Mouse (Mus musculus) liver, embryonic 13.5 days (tissue): ENCODE measurements around the gene Gmnc. TPM values are rescaled to one million over a fixed set of nuclear protein-coding genes. Genes with fewer than 3 reads are reported as not detected.

Experiments
- ATAC-seq: fragments of 200-750 bp; cut with Nextera tagmentation; 2 replicates; pipeline ENCODE4 v1.8.0; 2017; ENCODE audit warnings: low read depth, mild to moderate bottlenecking, moderate number of reproducible peaks, moderate library complexity
- DNase-seq: peaks from one replicate; pipeline ENCODE4 v3.0.0; 2022
- H3K27ac ChIP-seq: fragments of 300-500 bp; sonication (generic); 2 replicates; pipeline ENCODE4 v1.5.1; 2015; ENCODE audit warnings: moderate library complexity, mild to moderate bottlenecking, inconsistent platforms
- H3K27me3 ChIP-seq: fragments of 300-500 bp; sonication (generic); 2 replicates; pipeline ENCODE4 v1.6.1; 2015; ENCODE audit warnings: mild to moderate bottlenecking, inconsistent platforms
- H3K36me3 ChIP-seq: fragments of 300-500 bp; sonication (generic); 2 replicates; pipeline ENCODE4 v1.6.1; 2015; ENCODE audit warnings: mild to moderate bottlenecking, inconsistent platforms
- H3K4me1 ChIP-seq: fragments of 300-500 bp; sonication (generic); replicated peaks from 2 replicates; pipeline ENCODE4 v1.6.1; 2015; ENCODE audit warnings: inconsistent platforms
- H3K4me2 ChIP-seq: fragments of 300-500 bp; sonication (generic); 2 replicates; pipeline ENCODE4 v1.6.1; 2015; ENCODE audit warnings: inconsistent platforms, mild to moderate bottlenecking, moderate library complexity
- H3K4me3 ChIP-seq: fragments of 300-500 bp; sonication (generic); replicated peaks from 2 replicates; pipeline ENCODE4 v1.5.1; 2015; ENCODE audit warnings: mild to moderate bottlenecking, inconsistent platforms
- H3K9ac ChIP-seq: fragments of 300-500 bp; sonication (generic); 2 replicates; pipeline ENCODE4 v1.6.1; 2015; ENCODE audit warnings: mild to moderate bottlenecking, inconsistent platforms
- H3K9me3 ChIP-seq: fragments of 300-500 bp; sonication (generic); replicated peaks from 2 replicates; pipeline ENCODE4 v1.6.1; 2016; ENCODE audit warnings: inconsistent platforms
- WGBS: fragments of 180-500 bp; shearing (Covaris S2); methylation state at CpG from one replicate; pipeline ENCODE4 v1.1.7; 2015; ENCODE audit not compliant: insufficient replicate concordance; 5-methylcytosine and 5-hydroxymethylcytosine counted together
- polyA plus RNA-seq: library from polyadenylated mRNA; unstranded; fragments of >200 nt; fragmentation: Nextera tagmentation; extraction: Ambion mirVana; gene quantifications from 2 replicates; pipeline ENCODE4 v1.2.1, GENCODE M21; 2015

The Gmnc gene
- not detected in 2 replicates for polyA plus RNA-seq

DNA sequence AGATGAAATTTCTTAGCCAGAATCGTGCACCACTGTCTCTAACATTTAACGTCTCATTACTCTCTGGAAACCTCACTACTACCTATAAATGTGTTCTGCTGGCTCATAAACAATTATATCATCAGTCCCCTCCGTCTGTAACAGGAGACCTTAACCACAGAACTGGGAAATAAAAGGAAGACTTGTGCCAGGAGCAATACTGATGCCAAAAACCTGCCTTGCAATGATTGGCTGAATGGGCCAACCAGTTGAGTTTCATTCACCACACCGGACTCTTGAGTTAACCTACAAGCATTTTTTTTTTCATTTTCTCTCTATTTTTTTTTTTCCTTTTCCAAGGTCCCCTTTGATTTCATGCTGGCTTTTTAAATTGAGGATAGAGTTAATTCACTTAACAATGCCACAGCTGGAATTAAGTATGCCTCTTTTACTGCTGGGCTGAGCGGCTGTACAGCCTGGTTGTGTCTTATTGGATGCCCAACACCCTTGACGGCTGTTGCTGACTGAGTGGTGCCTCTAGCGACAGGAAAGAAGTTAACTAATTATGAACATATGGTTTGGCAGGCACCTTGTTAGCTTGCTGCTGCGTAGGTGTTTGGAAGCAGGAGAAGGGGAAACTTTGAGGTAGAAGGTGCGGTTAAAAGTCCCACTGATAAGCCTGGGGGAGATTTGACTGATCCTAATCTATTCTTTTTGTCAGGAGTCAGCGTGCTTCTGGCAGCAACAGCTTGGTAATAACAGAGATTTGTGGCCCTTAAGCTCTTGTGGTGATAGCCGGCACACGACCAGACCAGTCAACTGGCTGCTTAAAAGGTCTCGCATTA lies at the start of gene Gmnc:
TSS of gene Gmnc (minus strand) at position 176 of the 824 bp plus-strand sequence.
- Histone ChIP-seq H3K36me3 (no peaks in the 10 kb centered on the region), H3K27me3 (no peaks in the 10 kb centered on the region), H3K9ac (no peak within 1 kb of the TSS), H3K9me3 (no peaks in the 10 kb centered on the region), H3K4me1 (no peaks in the 10 kb centered on the region), H3K27ac (no peak within 1 kb of the TSS), H3K4me2 (no peak within 1 kb of the TSS), H3K4me3 (no peak within 1 kb of the TSS)
- DNase-seq (no peak), ATAC-seq (no peak)
- 47% methylated on average over 13 of the region's 13 CpGs for WGBS

DNA sequence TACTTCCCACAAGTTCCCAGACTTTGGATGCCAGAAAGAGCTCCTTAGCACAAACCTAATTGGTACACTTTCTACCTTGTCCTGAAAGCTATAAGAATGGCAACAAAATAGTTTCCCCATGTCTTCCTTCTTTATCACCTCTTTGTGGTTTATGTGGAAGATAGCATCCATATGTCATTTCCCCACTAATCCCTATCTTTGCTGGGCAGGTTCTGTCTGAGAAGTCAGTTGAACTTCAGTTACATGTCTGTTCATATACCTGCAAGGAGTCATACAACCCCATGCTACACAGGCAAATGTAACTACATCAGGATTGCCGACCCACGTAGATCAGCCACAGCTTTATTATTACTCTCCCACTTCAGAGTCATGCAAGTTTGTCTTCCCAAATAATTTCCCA lies 35.8 kb upstream of the Gmnc start:
- ATAC-seq = no peak
- no peak for DNase-seq
- H3K4me3 ChIP-seq = no peak overlapping the region
- no peaks in the 10 kb centered on the region for H3K27me3 ChIP-seq
- H3K4me1 ChIP-seq = no peaks in the 10 kb centered on the region
- no peak overlapping the region for H3K27ac ChIP-seq
- H3K9ac ChIP-seq = no peak overlapping the region
- H3K4me2 ChIP-seq = no peak overlapping the region
- WGBS = 36% methylated on average over 2 of the region's 2 CpGs
- no peaks in the 10 kb centered on the region for H3K9me3 ChIP-seq
- no peaks in the 10 kb centered on the region for H3K36me3 ChIP-seq

DNA sequence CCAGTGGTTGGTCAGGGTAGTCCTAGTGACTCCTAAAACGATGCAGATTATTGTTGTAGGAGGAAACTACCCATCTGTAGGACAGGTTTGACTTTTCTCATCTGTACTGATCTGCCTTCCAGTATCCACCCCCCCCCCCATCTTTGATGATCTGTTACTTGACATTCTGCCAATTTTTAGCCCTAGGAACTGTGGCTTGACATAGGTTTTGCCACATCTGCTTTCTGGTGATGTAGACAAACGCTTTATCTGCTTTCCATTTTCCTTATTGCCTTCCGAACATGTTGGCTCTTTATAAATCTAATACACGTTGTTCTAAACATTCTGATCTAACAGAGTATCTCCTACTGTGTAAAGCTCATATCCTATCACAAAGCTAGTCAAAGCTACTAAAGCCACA lies 34.8 kb upstream of the Gmnc start:
- no peak overlapping the region for H3K9ac ChIP-seq
- H3K4me1 ChIP-seq = no peaks in the 10 kb centered on the region
- 55% methylated on average over 4 of the region's 4 CpGs for WGBS
- H3K27ac ChIP-seq = no peak overlapping the region
- no peaks in the 10 kb centered on the region for H3K9me3 ChIP-seq
- ATAC-seq (no peak), DNase-seq (no peak)
- no peak overlapping the region for H3K4me2 ChIP-seq
- no peaks in the 10 kb centered on the region for H3K36me3 ChIP-seq
- H3K4me3 ChIP-seq = no peak overlapping the region
- no peaks in the 10 kb centered on the region for H3K27me3 ChIP-seq

DNA sequence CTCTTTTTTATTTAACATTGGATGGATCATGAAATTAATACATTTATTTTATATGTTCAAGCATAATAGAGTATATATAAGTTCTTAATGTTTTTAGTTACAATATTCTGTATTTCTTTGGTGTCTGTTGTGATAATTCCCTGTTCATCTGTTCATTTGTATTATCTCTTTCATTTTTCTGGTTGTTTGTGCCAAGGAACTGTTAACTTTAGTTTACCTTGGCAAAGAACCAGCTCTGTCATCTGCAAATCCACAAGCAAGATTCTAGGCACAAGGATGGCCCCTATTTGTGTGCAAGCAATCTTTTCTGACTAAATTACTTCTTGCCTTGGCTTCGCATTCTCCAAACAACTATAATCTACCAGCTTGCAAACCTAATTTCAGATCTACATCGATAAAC lies 31.3 kb upstream of the Gmnc start:
- Histone ChIP-seq H3K27me3 (no peaks in the 10 kb centered on the region), H3K4me2 (no peak overlapping the region), H3K27ac (no peak overlapping the region), H3K9ac (no peak overlapping the region), H3K4me1 (no peaks in the 10 kb centered on the region), H3K36me3 (no peaks in the 10 kb centered on the region), H3K4me3 (no peak overlapping the region), H3K9me3 (no peaks in the 10 kb centered on the region)
- 65% methylated on average over 2 of the region's 2 CpGs for WGBS
- no peak for DNase-seq
- no peak for ATAC-seq

DNA sequence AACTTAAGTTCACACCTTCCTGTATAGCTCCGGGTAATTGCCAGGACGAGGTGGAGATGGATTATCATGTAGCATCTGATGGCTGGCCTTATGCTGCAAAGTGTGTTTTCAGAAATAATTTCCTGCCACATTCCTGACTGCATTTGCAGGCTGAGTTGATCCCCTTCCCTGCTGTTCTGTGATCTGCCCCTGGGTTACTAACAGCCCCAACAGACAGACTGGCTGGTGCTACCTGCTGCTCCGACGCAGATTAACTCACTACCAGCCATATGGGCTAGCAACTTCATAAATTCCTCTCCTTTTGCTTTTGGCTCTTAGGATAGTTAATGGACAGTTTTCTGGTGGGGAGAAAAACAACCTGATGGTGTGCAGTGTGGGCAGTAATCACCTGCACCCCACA lies 25.9 kb upstream of the Gmnc start:
- Histone ChIP-seq H3K4me3 (no peak overlapping the region), H3K36me3 (no peaks in the 10 kb centered on the region), H3K4me1 (no peaks in the 10 kb centered on the region), H3K4me2 (no peak overlapping the region), H3K27me3 (no peaks in the 10 kb centered on the region), H3K9me3 (no peaks in the 10 kb centered on the region), H3K27ac (no peak overlapping the region), H3K9ac (no peak overlapping the region)
- ATAC-seq (no peak), DNase-seq (no peak)
- WGBS = 40% methylated on average over 4 of the region's 4 CpGs

DNA sequence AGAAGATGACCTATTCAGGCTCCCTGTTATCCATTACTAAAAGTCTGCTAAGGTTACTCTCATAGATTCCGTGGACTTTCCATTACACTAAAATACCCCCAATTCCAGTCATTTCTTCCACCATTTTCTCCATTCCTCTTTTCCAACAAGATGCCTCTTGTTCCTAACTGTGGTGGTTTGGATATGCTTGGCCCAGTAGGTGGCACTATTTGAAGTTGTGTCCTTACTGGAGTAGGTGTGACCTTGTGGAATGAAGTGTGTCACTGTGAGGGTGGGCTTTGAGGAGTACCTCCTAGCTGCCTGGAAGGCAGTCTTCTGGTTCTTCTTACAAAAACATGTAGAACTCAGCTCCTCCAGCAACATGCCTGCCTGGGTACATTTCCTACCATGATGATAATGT lies 11.3 kb upstream of the Gmnc start:
- H3K27ac ChIP-seq = no peak overlapping the region
- WGBS = 55% methylated on average over 1 of the region's 1 CpGs

DNA sequence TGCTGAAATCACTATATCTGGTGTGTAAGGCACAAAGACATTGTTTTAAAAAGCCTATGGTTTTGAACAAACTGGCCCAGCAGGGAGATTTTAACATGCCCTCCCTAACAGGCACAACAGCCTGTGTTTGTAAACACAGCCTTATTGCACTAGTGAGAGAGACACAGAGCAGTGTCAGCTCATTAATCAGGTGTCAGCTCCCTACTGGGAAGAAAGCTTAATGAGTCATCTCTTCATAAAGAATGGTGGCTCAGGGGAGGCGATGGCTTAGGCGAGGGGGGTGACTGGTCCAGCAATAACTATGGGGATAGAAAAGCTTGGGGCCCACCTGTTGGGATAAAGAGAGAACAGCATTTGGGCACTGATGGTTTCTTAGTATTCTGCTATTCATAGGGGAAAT lies 8.1 kb upstream of the Gmnc start:
- ATAC-seq (no peak), DNase-seq (no peak)
- H3K4me2 ChIP-seq = no peak overlapping the region
- no peaks in the 10 kb centered on the region for H3K36me3 ChIP-seq
- no peaks in the 10 kb centered on the region for H3K9me3 ChIP-seq
- no peak overlapping the region for H3K9ac ChIP-seq
- no peaks in the 10 kb centered on the region for H3K4me1 ChIP-seq
- H3K27me3 ChIP-seq = no peaks in the 10 kb centered on the region
- no peak overlapping the region for H3K27ac ChIP-seq
- WGBS = 23% methylated on average over 2 of the region's 2 CpGs
- no peak overlapping the region for H3K4me3 ChIP-seq

More for the DNA sequence above, 11.3 kb upstream of the Gmnc start:
- Histone ChIP-seq H3K4me2 (no peak overlapping the region), H3K36me3 (no peaks in the 10 kb centered on the region), H3K9me3 (no peaks in the 10 kb centered on the region), H3K4me3 (no peak overlapping the region), H3K4me1 (no peaks in the 10 kb centered on the region), H3K27me3 (no peaks in the 10 kb centered on the region), H3K9ac (no peak overlapping the region)
- DNase-seq (no peak), ATAC-seq (no peak)

DNA sequence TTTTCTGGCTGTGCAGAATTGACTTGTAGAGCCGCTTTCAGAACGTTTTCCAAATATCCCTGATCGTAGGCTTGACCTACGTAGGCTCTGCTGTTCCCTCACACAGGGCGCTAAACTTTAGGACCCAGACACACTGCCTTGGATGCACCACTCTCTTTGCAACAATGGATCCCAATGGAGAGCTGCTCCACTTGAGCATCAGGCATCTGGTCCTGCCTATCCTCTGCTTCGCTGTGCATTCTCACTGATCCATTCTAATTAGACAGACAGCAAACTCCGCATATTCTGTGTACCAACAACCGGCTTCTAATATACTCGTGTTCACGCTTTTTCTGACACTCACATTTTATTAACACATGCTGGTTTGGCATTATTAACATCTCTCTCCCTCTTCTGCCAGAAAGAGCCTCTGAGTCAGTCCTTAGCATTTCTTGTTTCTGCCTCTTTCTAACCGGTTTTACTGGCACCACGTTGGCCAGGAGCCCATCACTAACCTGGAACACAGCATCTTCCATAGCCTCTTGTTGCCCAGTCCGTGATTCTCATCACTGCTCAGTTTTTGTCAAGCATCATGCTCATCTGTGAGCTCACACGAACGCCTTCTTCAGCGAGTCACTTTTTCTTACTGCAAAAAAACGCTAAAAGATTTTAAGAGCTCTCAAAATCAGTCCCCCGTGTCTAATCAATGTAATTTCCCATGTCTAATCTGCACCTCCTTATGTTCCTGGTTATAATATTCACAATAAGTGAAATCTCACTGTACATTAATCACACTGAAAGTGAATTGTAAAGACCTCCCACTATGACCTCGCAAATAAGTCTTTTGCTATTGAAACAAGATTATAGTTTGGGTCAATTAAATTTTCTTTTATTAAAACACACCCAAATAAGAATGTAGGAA lies 1.8 kb downstream of the Gmnc start:
- H3K4me1 ChIP-seq = no peaks in the 10 kb centered on the region
- H3K4me3 ChIP-seq = no peak overlapping the region
- DNase-seq (no peak), ATAC-seq (no peak)
- no peaks in the 10 kb centered on the region for H3K36me3 ChIP-seq
- H3K9ac ChIP-seq = no peak overlapping the region
- H3K9me3 ChIP-seq = no peaks in the 10 kb centered on the region
- H3K4me2 ChIP-seq = no peak overlapping the region
- H3K27me3 ChIP-seq = no peaks in the 10 kb centered on the region
- WGBS = 62% methylated on average over 19 of the region's 19 CpGs
- no peak overlapping the region for H3K27ac ChIP-seq

DNA sequence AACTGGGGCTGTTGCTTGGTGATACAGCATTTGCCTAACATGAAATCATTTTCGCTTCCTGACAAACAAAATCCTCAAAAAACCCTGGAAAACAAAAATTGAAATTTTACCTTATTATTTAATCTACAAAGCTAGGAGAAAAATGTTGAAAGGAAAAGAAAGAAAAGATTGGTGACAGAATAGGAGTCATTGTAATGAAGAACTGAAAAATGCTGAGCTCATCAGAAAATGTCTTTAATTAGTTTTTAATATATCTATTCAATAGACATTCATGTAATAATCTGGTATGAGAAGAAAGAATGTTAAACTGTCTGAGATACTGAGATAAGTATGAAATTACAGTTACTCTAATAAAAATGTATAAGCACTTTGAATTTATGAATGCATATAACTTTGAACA lies 3.3 kb downstream of the Gmnc start:
- ATAC-seq (no peak), DNase-seq (no peak)

DNA sequence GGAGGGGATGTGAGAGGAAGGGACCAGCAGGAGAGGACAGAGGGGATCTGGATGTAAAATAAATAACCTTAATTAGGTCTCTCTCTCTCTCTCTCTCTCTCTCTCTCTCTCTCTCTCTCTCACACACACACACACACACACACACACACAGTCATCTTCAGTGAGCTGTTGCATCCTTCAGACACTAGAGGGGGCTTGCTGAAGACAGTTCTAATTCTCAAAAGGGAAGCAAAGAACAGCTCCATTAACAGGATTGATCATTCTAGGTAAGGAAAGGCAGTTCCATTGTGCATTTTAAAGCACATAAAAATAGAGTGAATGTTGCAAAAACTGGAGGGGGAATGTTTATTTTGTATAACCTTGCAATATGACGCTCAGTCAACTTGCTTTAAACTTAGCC lies 5.7 kb downstream of the Gmnc start:
- no peak overlapping the region for H3K4me2 ChIP-seq
- H3K36me3 ChIP-seq = no peaks in the 10 kb centered on the region
- H3K4me3 ChIP-seq = no peak overlapping the region
- no peaks in the 10 kb centered on the region for H3K27me3 ChIP-seq
- ATAC-seq (no peak), DNase-seq (no peak)
- H3K9ac ChIP-seq = no peak overlapping the region
- H3K27ac ChIP-seq = no peak overlapping the region
- WGBS = 46% methylated on average over 1 of the region's 1 CpGs
- no peaks in the 10 kb centered on the region for H3K4me1 ChIP-seq
- H3K9me3 ChIP-seq = no peaks in the 10 kb centered on the region

More for the DNA sequence above, 3.3 kb downstream of the Gmnc start:
- Histone ChIP-seq H3K9ac (no peak overlapping the region), H3K27ac (no peak overlapping the region), H3K9me3 (no peaks in the 10 kb centered on the region), H3K36me3 (no peaks in the 10 kb centered on the region), H3K4me1 (no peaks in the 10 kb centered on the region), H3K4me3 (no peak overlapping the region), H3K4me2 (no peak overlapping the region), H3K27me3 (no peaks in the 10 kb centered on the region)
- WGBS = 53% methylated on average over 1 of the region's 1 CpGs

DNA sequence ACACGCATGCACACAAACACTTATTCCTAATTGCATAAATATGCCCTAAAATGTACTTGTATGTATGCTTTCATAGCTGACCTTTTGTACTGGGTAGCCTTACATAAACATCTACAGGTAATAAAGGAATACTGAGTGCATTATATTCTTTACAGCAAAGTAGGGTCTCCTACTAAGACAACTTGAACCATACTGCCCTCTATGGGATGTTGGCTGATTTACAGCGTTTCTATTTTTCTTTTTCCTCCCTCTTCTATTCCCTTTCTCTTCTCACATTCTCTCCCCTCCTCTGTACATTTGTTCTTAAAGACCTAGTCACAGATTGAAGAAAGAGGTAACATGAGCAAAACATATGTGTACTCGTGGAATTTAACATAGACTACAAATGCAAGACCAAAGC lies 9.3 kb downstream of the Gmnc start:
- DNase-seq = no peak

More for the DNA sequence above, 9.3 kb downstream of the Gmnc start:
- no peak for ATAC-seq
- Histone ChIP-seq H3K4me2 (no peak overlapping the region), H3K36me3 (no peaks in the 10 kb centered on the region), H3K27ac (no peak overlapping the region), H3K9me3 (no peaks in the 10 kb centered on the region), H3K4me3 (no peak overlapping the region), H3K4me1 (no peaks in the 10 kb centered on the region), H3K9ac (no peak overlapping the region), H3K27me3 (no peaks in the 10 kb centered on the region)
- WGBS = 32% methylated on average over 3 of the region's 3 CpGs
